Mouse (Mus musculus) layer of hippocampus, adult 9-10 months (tissue): ENCODE measurements around the gene Ccdc126.
"Not testable (repeated sequence)": the region's sequence is repeated elsewhere in the genome, so short reads cannot be mapped to it uniquely, and the experiment has no call there.

Experiments used
- DNase-seq: peaks from one replicate; pipeline ENCODE4 v3.0.0; 2022; ENCODE audit warnings: low spot score

Gene Ccdc126

GRCm38 (mm10) chr6:49318966-49319594 lies at the start of gene Ccdc126:
Gene Ccdc126, plus strand, starts transcription at chr6:49319274.
- DNase-seq, result peak; percentile 90

DNA sequence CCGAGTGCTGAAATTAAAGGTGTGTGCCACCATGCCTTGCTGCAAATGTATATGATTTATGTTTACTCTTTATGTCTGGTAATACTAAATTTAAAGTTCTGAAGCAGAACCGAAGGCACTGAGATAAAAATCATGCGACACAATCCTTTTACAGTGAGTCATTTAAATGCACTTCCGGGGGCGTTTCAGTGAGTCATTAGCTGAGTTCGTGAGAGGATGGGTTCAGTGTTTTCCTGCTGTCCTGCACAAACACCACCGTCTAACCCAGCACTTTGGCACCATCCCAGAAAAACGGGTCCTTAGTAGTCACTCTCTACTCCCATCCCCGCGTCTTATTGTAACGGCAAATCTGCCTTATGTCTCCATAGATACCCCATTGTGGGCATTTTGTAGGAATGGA lies 49.2 kb upstream of the Ccdc126 start:
- DNase-seq, result no peak

DNA sequence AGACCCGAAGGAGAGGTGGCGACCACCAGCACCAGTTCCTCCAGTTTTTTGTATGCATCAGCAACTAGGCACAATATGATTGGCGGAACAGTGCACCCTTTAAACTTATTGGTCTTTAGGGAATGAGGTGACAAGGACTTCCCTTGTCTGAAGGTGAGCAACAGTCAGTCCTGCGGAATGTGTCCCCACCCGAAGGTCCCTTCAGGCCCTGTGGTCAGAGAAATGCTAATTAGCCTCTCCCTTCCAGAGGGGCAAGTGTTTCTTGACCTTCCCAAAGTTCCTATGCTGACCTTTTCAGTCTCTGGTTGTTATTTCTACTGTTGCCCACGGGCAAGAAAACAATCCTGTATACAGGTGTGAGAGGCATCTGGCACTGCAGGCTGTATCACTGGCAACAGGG lies 47.3 kb upstream of the Ccdc126 start:
- no peak for DNase-seq

- DNase-seq, result no peak
These were observed 46.2 kb upstream of the Ccdc126 start for GRCm38 (mm10) chr6:49272863-49273262.

GRCm38 (mm10) chr6:49273934-49274333 lies 45.1 kb upstream of the Ccdc126 start:
- no peak for DNase-seq

DNA sequence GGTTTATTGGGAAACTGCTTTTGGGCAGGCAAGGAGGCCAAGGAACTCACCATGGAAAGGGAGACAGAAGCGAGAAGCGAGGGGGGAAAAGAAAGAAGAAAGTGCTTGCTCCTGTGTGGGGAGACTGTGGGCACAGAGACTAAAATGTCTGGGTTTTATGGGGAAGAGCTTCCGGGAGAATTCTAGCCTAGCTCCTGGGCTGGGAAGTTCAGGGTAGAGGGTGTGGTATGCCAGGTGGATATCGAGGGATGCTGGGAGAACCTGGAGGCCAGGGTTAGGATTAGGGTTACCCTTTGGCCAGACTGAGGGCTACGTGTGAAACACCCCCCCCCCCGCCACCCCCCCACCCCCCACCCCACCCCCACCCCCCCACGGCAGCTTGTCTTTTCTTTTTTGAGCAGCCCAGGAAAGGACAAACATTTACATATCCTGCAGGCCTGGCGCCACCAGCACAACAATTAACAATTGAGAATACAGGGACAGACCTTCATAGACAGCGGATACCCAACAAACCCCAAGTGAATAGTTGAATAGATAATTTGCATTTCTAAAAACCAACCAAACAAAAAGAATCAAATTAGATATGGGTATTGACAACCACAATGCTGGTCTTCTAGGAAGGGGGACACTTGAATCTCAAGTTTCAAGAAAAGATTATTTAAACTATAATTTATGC lies 44.5 kb upstream of the Ccdc126 start:
- no peak for DNase-seq

GRCm38 (mm10) chr6:49275296-49275695 lies 43.8 kb upstream of the Ccdc126 start:
- no peak for DNase-seq

DNA sequence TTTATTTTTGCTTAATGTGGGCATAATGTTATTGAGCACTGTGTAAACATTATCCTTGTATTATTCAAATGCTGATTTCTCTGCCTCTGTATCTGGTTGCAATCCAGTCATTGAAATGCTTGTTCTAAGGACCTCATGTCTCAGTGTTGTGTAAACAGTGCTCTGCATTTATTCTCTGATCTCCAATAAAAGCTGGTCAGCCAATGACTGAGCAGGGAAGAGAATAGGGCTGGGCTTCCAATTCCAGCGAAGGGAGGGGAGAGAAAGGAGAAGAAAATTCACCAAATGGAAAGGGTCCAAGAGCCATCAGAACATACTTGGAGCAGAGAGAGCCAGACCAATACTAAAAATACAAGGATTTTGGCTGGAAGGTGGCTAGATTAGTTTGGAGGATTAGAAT lies 38.1 kb upstream of the Ccdc126 start:
- DNase-seq, result no peak

- no peak for DNase-seq
These were observed 37.0 kb upstream of the Ccdc126 start for GRCm38 (mm10) chr6:49282122-49282521.

GRCm38 (mm10) chr6:49298286-49298685 lies 20.8 kb upstream of the Ccdc126 start:
- no peak for DNase-seq

DNA sequence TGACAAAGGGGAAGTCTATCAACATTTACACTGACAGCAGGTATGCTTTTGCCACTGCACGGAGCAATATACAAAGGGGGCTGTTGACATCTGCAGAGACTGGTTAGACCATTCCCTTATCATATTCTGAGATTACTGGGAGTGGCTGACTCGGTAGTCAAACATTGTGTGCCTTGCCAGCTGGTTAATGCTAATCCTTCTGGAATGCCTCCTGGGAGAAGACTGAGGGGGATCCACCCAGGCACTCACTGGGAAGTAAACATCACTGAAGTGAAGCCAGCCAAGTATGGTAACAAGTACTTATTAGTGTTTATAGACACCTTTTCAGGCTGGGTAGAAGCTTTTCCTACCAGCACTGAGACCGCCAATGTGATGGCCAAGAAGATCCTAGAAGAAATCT lies 4.3 kb upstream of the Ccdc126 start:
- not testable (repeated sequence) for DNase-seq

GRCm38 (mm10) chr6:49319595-49320315 lies 681 bp downstream of the Ccdc126 start:
- DNase-seq, result peak; percentile 13

DNA sequence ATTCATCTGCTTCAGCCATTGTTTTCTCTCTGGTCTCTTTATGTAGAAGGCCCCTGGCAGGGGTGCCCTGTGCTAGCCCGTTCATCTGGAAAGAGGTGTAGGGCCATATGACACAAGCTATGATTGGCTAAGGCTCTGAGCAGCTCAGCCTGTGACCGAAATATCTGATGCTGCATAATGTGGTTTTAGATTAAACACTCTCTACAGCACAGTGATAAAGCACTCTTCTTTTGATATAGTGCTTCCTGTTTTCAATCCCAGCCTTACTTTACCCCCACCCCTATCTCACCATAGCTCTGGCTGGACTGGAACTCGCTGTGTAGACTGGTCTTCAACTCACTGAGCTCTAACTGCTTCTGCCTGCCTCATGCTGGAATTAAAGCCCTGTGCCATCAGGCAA lies 2.3 kb downstream of the Ccdc126 start:
- no peak for DNase-seq

GRCm38 (mm10) chr6:49322056-49322455 lies 3.0 kb downstream of the Ccdc126 start:
- DNase-seq, result no peak

DNA sequence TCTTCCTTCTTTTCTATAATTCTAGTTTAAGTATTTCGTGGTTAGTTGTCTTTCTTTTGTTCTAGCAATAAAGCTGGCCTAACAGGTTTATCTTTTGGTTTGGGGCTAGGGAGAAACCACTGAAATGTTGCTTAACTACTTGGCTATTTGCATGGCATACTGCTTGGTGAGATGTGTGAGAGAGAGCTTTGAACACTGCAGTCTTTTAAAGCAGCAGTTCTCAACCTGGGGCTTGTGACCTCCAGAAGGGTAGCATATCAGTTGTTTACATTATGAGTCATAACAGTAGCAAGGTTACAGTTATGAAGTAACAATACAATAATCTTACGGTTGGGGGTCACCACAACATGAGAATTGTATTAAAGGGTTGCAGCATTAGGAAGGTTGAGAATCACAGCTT lies 3.9 kb downstream of the Ccdc126 start:
- DNase-seq, result no peak

GRCm38 (mm10) chr6:49324528-49324927 lies 5.5 kb downstream of the Ccdc126 start:
- no peak for DNase-seq

GRCm38 (mm10) chr6:49325294-49325693 lies 6.2 kb downstream of the Ccdc126 start:
- no peak for DNase-seq

- DNase-seq, result no peak
These were observed 7.8 kb downstream of the Ccdc126 start for GRCm38 (mm10) chr6:49326846-49327245.

GRCm38 (mm10) chr6:49331369-49332059 lies 12.4 kb downstream of the Ccdc126 start:
- no peak for DNase-seq

- no peak for DNase-seq
These were observed 12.9 kb downstream of the Ccdc126 start for GRCm38 (mm10) chr6:49332060-49332370.

GRCm38 (mm10) chr6:49338566-49338965 lies 19.5 kb downstream of the Ccdc126 start:
- no peak for DNase-seq

DNA sequence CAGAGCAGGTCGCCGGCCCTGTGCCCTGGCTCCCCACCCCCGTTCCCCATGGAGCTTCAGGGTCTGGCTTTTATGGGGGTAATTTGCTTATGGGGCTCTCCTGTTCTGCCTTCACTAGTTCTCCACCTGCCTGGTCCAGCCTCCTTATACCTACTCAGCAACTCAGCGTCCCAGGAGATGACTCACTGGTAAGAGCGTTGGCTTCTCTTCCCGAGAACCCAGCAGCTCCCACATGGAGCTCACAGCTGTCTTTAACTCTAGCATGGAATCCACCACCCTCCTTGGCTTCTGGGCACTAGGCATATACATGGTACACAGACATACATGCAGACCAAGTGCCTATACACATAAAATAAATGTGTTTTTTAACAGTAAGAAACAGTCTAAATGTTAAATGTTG lies 20.1 kb downstream of the Ccdc126 start:
- DNase-seq, result no peak
